ENCODE assay signal across 27 mouse cellular contexts in the genomic region with DNA sequence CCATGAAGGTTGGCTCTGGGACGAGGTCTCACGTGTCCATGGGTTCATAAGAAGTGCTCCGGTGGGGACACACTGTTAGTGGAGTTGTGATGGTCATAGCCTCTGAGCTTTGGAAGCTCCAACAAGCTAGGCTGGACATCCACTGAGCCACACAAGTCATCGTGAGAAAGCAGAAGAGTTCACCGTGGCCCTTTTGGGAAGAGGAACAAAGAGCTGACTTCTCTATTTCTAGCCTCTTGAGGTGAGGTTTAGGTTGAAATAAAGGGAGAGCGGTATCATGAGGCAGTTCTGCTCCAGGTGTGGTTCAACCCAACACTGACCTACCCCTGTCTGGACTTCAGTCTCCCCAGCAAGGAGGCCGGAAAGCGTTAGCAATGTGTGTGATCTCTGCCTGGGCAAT.
DNase-seq lines count a peak whose midpoint lies in the region; ATAC-seq and TF ChIP-seq lines count a peak whose summit lies in the region.
"Had no signal": no experiment of that assay in that cellular context is flagged by ENCODE, and none has a peak within 500 bp of the region (broad histone marks: within the 10 kb centered on the region; RNA-seq: fewer than 3 reads in every experiment).

No protein-coding gene starts in this region.

- peak; percentile 48 for ATAC-seq in common myeloid progenitor, adult 5-6 weeks (replicated peaks; ENCODE audit: low read depth, poor library complexity, severe bottlenecking)
- peak; percentile 71 for ATAC-seq in megakaryocyte, adult 5-6 weeks (ENCODE audit: poor library complexity, severe bottlenecking)
- peak; percentile 51; the same call in 1 of the 2 replicates for ATAC-seq in monocyte, adult 5-6 weeks (replicated peaks; ENCODE audit: insufficient number of reproducible peaks, low FRiP score, low TSS enrichment, poor library complexity, severe bottlenecking)
- no peak for ATAC-seq in forebrain, postnatal 0 days
- ATAC-seq: activated CD4-positive, CD25-positive, alpha-beta regulatory T cell, adult 4 months; CD4-positive, CD25-positive, alpha-beta regulatory T cell, adult 4 months; forebrain, embryonic 15.5 days; Patski had no signal

- WGBS in forebrain, postnatal 0 days: 95% methylated on average over 8 of the region's 8 CpGs

- H3K4me2 ChIP-seq in forebrain, postnatal 0 days (ENCODE audit: low read depth): no peak overlapping the region
- H3K4me2 ChIP-seq: embryonic facial prominence, embryonic 13.5 days; embryonic facial prominence, embryonic 15.5 days; forebrain, embryonic 12.5 days; forebrain, embryonic 15.5 days had no signal

- H3K4me3 ChIP-seq in forebrain, postnatal 0 days (ENCODE audit: low read depth, low read length): no peak overlapping the region
- H3K4me3 ChIP-seq: embryonic facial prominence, embryonic 13.5 days; embryonic facial prominence, embryonic 15.5 days; erythroblast, embryonic 14.5 days; forebrain, embryonic 10.5 days; forebrain, embryonic 12.5 days; forebrain, embryonic 15.5 days had no signal

- H3K27me3 ChIP-seq in forebrain, postnatal 0 days (ENCODE audit: insufficient read depth, low read length): no peaks in the 10 kb centered on the region
- H3K27me3 ChIP-seq: CH12.LX; embryonic facial prominence, embryonic 13.5 days; embryonic facial prominence, embryonic 15.5 days; forebrain, embryonic 12.5 days; forebrain, embryonic 15.5 days; Patski had no signal

- no peaks in the 10 kb centered on the region for H3K36me3 ChIP-seq in forebrain, postnatal 0 days (ENCODE audit: insufficient read depth)
- H3K36me3 ChIP-seq: embryonic facial prominence, embryonic 13.5 days; embryonic facial prominence, embryonic 15.5 days; forebrain, embryonic 10.5 days; forebrain, embryonic 12.5 days; forebrain, embryonic 15.5 days; G1E had no signal

- no peak for TF ChIP-seq CTCF in forebrain, postnatal 0 days (IDR thresholded peaks at IDR 0.05; ENCODE audit: low read depth)

- H3K9ac ChIP-seq in forebrain, postnatal 0 days: no peak overlapping the region
- H3K9ac ChIP-seq: embryonic facial prominence, embryonic 13.5 days; embryonic facial prominence, embryonic 15.5 days; forebrain, embryonic 12.5 days; forebrain, embryonic 15.5 days had no signal

- no peak overlapping the region for H3K27ac ChIP-seq in forebrain, postnatal 0 days (ENCODE audit: low read depth, low read length)
- H3K27ac ChIP-seq: embryonic facial prominence, embryonic 13.5 days; embryonic facial prominence, embryonic 15.5 days; forebrain, embryonic 10.5 days; forebrain, embryonic 12.5 days; forebrain, embryonic 15.5 days had no signal

- H3K9me3 ChIP-seq in forebrain, postnatal 0 days (ENCODE audit: low read length): no peaks in the 10 kb centered on the region
- H3K9me3 ChIP-seq: embryonic facial prominence, embryonic 13.5 days; embryonic facial prominence, embryonic 15.5 days; forebrain, embryonic 15.5 days had no signal

- DNase-seq in forebrain, postnatal 0 days: no peak
- no peak for DNase-seq in left cerebral cortex, adult 11 months (ENCODE audit: low spot score)
- no peak for DNase-seq in frontal cortex, adult 2 months (ENCODE audit: extremely low spot score in 1 of 2, low spot score in 1 of 2)
- DNase-seq: adrenal gland, adult 8-10 months; adrenal gland, postnatal 14 days; adrenal gland, postnatal 36 days; B cell, adult 2 months; cerebellum, adult 11-12 months; cerebellum, adult 2 months; cerebellum, adult 9-10 months; cerebellum, postnatal 10 days; cerebellum, postnatal 25 days; embryo, embryonic 11 days had no signal

- peaks cover 9% of the 10 kb centered on the region; the same call in 1 of the 2 replicates for H3K4me1 ChIP-seq in forebrain, postnatal 0 days (ENCODE audit: insufficient read depth)
